Mouse (Mus musculus) layer of hippocampus, postnatal 10 days (tissue): ENCODE data around the gene Ryr2. TPM values are rescaled to one million over a fixed set of nuclear protein-coding genes. Genes with fewer than 3 reads are reported as not detected.
A peak's percentile ranks its signal among the peaks of the same experiment; 100 is the strongest.

Experiments used
- DNase-seq, 2 experiments: peaks; one replicate each; pipeline ENCODE4 v3.0.0; 2021; ENCODE audit warnings: low spot score in 2 of 2
- total RNA-seq, 2 experiments: library from RNA; stranded (reverse); gene quantifications; 2 replicates each; pipeline ENCODE4 v1.2.3; 2021

Gene Ryr2
- total RNA-seq, 2 experiments from 2014 or later: 112 to 140 TPM

DNA sequence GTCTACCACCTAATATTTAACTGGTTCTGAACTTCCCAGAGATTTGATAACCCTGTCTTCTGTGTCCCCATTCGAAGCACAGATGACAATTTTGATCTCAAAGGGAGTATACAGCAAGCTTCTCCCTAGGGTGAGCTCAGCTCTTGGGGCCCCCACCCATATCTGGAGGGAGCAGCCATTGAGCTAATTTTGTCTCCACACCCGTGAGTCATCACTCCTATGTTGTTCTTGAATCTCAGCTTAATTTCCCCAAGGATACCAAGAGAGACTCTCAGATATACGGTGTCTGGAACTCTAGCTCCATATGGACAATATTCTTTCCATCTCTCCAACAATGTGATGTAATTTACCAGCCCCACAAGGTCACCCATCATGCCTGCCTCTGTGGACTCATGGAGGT is 66.8 kb downstream of the Ryr2 start:
- no peak for DNase-seq

DNA sequence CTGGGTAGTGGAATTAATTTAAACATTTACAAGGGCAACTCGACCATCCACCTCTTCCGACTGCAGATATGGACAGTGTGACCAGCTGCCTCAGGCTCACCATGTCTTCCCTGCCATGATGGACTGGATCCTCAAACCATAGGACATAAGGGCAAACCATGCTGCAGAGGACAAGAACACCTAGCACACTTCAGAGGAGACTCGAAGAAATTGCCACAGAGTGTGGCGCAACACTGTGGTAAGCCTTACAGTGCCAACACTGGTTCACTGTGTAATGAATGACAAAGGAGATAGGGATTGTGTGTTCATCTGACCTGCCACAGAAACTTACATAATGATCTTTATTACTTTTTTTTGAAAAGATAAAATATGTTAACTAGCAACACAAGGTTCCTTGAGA is 68.1 kb downstream of the Ryr2 start:
- DNase-seq: no peak

DNA sequence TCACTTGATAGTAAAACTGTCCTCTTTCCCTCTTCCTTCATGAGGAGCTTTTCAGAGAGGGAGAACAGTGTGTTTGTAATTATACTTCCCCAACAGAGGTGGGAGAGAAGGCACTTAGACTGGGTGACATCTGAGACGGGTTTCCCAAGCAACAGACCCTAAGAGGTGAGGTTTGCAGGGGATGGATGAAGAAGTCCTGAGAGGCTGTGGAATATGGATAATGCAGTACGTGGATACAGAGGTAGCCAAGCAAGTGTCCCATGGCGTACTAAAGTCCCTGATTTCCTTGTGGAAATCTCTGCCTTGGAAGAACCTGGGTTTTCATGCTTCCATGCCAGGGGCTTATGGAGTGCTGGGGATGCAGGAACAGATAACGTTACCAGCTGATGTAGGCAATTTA is 69.5 kb downstream of the Ryr2 start:
- DNase-seq: no peak

DNA sequence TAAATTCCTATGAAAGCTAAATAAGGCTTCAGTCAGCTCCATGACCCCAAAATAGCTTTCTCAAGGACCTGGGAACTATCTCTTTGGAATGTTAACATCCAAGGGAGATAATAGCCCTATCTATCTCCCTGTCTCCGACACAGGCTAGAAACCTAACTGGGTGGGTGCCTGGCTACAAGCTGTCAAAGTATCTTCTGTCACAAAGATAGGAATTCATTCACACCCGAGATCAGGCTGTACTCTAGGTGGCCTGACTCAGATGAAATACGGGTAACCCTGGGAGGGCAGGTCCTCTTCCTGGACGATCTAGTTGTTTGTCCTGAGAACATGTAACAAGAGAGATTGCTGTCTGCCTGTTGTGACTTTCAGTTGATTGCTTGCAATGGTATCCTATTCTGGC is 69.9 kb downstream of the Ryr2 start:
- DNase-seq: no peak

DNA sequence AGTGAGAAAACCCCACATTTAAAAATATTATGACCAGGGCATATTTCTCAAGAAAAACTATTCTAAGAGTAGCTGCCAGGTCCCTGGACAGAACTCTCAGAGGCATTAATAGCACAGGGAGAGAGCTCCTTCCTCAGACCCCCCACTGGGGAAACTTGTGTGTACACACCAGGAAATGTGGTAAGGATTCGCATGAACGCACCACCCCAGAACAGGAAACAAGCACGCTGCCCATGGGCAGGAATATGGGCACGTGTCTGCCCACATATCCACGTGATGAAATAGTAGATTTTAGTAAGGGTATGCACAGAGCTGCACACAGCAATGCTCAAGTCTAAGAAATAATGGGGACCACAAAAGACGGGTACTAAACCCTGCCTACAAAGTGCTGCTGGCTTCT is 72.8 kb downstream of the Ryr2 start:
- no peak for DNase-seq

DNA sequence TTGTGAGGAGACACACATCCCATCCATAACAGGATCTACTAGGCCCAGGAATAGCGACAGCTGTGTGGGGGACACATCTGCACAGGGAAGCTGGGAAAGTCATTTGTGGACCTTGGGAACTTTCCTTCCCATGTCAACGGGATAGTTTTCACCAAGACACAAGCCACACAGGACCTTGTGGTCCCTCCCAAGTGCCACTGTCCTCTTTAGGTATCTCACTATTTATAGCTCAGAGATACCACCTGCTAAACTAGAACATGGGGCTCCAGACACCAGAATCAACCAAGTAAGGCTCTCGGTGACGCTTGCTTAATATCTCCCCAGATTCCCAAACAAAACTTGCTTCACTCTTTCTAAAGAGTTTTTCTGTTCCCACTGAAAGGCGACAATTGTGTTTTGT is 73.5 kb downstream of the Ryr2 start:
- DNase-seq: no peak

DNA sequence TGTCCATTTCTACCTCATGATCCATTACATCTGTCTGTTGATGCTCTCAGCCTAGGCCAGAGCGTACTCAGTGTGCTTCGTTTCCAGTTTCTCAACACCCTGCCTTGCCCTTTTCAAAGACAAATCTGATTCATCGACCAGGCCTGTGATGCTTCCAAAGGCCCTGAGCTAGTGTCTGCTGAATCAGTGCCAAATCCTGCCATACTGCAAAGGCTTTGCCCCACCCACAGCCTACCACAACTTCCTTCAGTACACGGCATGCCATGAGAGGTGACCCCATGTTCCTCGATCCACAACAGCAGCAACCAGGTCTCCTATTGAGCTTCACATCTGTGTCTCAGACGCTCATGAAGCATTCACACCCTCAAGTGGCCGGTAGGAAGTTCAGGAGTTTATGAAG is 76.9 kb downstream of the Ryr2 start:
- no peak for DNase-seq

DNA sequence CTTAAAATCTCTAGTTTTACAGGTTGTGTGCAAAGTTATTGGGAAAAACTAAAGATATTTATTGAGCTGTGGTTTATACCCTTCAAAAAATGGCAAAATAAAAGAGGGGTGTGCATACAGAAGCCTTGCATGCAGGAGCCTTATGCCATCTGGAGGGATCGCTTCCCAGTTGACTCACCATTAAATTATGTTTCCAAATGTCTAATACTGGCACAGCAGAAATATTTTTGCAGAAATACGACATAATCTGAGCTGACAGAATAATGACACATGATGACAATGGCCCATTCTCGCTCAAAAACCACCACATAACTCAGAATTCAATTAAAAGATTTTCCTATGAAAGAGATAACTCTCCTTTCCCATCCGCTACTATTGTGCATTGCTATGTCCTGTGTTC is 77.4 kb downstream of the Ryr2 start:
- no peak for DNase-seq

DNA sequence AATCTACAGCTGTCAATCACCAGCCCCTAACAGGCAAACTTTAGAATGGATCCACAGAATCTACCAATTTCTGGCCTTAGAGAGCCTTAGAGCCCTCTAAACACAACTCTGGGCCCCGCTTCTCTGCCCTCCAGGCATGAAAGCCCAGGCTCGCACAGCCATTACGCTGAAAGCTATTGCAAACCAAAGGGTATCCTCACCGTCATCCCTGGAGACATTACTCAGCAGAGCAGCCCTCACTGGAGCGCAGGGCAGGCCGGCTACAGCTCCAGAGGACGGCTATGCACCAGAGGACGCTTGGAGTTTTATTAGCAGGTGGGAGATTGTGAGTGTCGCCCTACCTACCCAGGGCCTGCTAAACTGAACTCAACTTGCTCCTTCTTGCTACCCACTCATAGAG is 88.7 kb downstream of the Ryr2 start:
- peak in 1 of 2 experiments; percentile 10 for DNase-seq

DNA sequence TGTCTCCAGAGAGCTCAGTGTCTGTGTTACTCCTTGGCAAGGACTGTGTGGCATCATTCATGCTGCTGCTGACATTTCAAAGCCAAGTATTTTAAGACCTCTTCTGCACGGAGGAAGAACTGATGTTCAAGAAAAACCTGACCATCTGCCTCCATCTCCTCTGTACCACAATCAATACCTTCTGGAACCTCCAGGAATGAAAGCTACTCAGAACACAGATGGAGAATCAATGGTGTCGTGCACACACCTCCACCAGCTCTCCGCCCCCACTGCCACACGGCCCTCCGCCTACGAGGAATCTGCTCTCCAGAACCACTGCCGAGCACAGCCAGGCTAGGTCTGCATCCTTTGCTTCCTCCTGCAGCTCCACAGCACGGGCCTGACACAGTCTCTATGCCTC is 92.8 kb downstream of the Ryr2 start:
- DNase-seq: peak; percentile 25 to 40

DNA sequence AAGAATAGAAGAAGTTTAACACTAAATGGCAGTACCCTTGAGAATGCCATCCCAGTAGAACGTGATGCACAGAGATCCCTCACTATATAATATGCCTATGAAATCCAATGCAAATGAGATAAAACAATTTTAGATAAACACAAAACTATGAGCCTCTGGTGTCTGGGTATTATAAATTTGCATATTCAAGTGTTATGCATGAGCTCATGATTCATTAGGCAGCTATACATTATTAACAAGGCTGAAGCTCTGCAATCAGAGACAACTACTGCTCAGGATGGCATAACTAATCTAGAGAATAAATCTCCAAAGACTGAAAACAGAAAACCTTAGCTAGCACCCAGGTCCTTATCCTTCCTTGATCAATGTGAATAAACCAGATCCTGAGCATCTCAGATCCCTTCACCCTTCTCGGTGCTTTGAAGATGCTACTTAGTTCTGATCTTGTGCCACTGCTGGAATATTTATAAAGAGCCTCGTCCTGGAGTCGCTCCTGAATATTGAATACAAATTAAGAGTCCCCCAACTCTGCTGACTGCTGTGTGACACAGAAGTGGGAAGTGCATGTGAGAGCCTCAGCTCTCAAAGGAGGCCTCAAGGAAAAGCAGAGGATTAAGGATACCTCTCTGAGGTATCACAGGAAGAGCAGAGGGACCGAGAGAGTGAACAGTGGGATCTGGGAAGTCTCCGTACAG is 97.6 kb downstream of the Ryr2 start:
- no peak for DNase-seq

DNA sequence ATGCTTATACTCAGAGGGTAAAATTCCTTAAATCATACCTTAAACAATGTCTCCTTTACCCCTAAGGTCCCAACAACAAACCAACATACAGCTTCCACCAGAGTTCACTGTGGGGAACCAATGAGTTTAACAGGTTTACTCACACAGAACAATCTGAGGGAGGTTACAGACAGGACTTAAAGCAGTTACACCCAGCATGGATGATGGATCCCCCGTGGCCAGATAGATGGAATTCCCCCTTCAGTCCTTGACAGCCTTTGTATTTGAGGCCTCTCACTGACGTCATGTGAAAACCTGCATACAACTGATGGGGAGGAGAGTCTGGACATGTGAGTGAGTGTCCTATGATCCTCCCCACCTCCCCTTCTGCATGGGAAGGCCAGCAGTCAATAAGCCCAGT is 99.2 kb downstream of the Ryr2 start:
- no peak for DNase-seq

DNA sequence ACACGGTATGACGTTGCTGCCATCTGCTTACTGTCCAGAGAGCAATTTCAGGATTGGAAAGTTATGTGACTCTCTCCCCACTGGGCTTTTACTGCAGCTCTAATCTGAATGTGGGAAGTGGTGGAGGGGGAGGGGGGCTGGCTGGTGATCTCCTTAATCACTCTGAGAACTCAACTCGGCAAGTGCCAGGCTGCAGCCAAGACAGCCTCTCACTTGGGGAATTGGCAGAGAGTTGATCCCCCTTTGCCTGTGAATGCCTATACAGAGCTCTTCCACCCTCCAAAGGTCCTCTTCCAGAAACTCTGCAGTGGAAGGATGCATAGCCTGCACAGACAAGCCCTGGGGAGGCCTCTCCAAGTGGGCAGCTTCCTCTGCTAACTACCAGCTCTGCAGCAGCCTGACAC is 104.9 kb downstream of the Ryr2 start:
- DNase-seq: no peak

DNA sequence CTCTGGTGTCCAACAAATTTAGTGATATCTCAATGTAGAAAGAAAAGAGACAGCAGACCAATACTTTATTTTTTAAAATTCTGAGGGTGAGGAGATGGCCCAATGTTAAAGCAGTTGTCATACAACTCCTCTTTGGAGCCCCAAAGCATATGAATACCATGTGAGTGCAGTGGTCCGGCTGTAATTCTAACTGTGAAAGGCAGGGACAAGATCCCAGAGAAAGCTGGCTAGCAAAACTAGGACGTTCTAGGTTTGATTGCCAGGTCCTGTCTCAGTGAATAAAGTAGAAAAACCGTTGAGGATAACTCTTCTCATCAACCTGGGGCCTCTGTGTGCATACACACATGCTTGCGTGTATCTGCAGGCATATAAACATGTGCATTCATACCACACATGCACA is 106.9 kb downstream of the Ryr2 start:
- DNase-seq: no peak

DNA sequence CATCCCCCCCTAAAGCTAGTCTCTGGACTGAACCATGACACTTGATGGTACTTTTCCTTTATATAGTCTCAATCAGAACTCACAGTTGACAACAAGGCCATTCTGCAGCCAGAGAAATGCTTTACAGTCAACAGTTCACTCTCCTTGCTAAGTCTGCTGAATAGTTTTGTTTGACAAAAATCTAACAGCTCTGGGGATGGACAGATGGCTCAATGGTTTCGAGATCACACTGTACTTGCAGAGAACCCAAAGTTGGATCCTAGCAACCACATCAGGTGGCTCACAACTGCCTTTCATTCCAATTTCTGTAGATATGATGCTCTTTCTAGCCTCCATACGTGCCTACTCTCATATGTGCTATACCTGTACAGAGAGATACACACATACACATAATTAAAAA is 109.4 kb downstream of the Ryr2 start:
- no peak for DNase-seq

DNA sequence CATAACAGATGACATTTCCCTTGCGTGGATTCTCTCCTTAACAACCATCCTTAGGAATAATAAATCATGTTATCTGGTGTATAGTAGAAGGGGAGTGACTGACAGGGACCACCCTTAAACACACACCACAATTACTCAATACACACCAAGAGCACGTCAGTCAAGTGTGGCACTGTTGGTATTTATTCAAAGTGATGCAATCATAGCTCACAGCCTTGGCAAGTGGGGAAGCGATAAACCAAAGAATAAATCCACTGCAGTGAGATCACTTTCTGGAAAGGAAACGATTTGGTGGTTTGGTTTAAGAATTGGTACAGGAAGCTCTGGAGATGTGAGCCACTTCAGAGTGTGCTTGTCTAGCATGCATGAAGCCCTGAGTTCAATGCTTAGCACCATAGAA is 119.2 kb downstream of the Ryr2 start:
- no peak for DNase-seq

DNA sequence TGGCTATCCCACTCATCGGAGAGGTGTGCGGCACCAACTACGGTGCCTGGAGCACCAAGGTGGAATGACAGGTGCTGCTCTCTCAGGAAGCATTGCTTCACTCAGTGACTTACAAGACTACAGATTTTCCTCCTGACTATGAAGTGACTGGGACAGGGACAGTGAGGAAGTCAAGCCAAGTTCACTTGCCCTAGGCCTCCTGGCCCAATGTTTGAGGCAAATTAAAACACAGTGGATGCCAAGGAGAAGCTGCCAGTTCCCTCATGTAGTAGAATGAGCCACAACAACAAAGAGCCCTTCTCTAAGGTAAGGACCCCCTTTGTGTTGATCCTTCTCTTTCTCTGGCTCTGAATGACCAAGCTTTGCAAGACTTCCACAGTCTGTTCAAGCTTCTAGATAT is 121.7 kb downstream of the Ryr2 start:
- no peak for DNase-seq

DNA sequence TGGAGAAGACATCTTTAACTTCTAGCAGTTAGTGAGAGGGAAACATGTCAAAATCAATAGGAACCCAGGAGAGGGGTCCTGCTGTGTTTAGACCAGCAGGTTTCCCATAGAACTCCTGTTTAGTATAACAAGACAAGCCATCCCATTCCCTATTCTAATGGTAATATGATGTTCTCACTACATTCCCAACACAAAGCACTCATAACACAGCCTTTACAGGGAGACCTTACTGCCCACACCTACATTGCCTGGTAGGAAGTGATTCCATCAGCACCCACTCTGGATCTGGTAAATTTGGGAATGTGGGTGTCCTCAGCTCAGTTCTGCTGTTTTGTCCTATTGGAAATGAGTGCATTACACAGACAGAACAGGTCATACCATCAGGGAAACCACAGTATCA is 127.7 kb downstream of the Ryr2 start:
- no peak for DNase-seq

DNA sequence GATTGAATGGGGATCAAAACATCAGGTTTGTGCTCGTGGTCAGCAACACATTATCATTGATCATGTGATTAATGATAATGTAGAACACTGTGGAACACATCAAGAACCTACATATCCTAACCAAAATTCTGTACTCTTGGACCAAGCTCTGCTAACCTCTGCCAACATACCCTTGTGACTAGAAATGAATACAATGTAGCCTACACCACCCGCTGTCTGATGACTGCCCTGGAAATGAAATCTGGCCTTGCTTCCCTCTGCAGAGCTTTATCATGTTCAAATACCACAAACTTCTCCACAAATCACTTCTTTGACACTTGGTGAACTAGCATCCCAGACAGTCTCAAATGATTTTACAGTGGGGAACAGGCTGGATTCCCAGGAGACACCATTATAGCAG is 128.4 kb downstream of the Ryr2 start:
- DNase-seq: no peak

DNA sequence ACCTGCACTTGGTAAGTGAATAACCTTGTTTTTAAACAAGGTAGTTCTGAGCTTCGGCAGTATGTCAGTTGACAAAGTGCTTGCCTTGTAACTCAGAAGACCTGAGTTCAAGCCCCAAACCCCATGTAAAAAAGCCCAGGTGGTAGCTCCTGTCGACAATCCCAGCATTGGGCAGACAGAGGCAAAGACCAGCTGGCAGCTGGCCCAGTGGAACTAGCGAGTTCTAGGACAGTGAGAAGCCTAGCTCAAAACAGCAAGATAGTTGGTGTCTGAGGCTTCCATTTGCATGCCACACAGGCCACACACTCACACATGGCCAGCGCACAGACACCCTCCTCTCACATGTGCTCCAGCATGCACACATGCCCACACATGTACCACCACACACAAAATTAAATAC is 129.1 kb downstream of the Ryr2 start:
- no peak for DNase-seq

DNA sequence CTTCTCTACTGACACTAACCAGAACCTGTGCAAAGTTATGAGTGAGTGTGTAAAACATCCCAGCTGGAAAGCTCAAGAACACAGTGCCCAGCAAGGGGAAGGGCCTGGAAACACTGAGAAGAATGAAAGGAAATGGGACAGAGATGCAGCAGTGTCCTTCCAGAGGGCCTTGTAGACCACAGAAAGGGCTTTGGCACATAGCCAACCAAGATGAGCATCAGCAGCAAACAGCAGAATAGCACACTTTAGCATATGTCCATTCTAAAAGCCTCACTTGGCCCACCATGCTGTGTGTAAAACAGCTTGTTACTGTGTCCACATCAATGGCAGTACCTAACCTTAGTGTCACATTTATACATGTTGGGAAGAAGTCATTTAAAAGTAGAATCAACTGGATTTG is 142.4 kb downstream of the Ryr2 start:
- no peak for DNase-seq

DNA sequence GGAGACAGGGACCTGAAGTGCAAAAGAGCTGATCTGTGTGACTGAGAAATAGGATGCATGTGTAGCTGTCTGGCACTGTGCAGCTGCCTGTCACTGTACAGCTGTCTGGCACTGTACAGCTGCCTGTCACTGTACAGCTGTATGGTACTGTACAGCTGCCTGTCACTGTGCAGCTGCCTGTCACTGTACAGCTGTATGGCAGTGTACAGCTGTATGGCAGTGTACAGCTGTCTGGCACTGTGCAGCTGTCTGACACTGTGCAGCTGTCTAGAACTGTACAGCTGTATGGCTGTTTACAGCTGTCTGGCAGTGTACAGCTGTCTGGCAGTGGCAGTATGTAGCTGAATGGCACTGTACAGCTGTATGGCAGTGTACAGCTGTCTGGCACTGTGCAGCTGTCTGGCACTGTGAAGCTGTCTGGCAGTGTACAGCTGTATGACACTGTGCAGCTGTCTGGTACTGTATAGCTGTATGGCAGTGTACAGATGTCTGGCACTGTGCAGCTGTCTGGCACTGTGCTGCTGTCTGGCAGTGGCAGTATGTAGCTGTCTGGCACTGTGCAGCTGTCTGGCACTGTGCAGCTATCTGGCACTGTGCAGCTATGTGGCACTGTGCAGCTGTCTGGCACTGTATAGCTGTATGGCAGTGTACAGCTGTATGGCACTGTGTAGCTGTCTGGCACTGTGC is 147.1 kb downstream of the Ryr2 start:
- no peak for DNase-seq

DNA sequence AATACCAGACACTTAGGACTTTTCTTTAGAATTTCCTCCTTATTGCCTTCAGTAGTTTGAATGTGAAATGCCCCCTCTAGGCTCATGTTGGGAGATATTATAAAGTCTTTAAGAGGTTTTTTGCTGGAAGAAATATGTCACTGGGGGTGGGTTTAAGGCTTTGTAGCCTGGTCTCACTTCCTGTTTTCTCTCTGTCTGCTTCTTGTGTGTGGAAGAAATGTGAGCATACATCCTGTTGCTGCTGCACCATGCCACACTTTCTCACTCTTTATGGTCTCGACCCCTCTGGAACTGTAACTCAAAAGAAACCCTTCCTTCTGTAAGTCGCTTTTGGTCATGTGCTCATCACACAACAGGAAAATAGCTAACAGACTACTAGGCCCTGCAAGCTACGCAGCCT is 147.9 kb downstream of the Ryr2 start:
- DNase-seq: no peak
